Mouse (Mus musculus) lung, embryonic 16.5 days (tissue): ENCODE measurements around the gene Tgm7. TPM values are rescaled to one million over a fixed set of nuclear protein-coding genes. Genes with fewer than 3 reads are reported as not detected.

ENCODE experiments used
- ATAC-seq: fragments of 200-750 bp; cut with Nextera tagmentation; 2 replicates; pipeline ENCODE4 v1.8.0; 2017; ENCODE audit warnings: low read depth, mild to moderate bottlenecking, moderate library complexity
- H3K27ac ChIP-seq: fragments of 300-500 bp; sonication (generic); 2 replicates; pipeline ENCODE4 v1.5.1; 2014; ENCODE audit warnings: mild to moderate bottlenecking, control low read depth, low read length
- H3K27me3 ChIP-seq: fragments of 300-500 bp; sonication (generic); 2 replicates; pipeline ENCODE4 v1.6.1; 2014; ENCODE audit warnings: low read depth, low read length, mixed read lengths; ENCODE audit not compliant: control insufficient read depth, insufficient read depth
- H3K36me3 ChIP-seq: fragments of 300-500 bp; sonication (generic); 2 replicates; pipeline ENCODE4 v1.6.1; 2014; ENCODE audit warnings: low read length; ENCODE audit not compliant: control insufficient read depth, insufficient read depth
- H3K4me1 ChIP-seq: fragments of 300-500 bp; sonication (generic); replicated peaks from 2 replicates; pipeline ENCODE4 v1.6.1; 2014; ENCODE audit warnings: low read length, mixed read lengths; ENCODE audit not compliant: control insufficient read depth, insufficient read depth
- H3K4me2 ChIP-seq: fragments of 300-500 bp; sonication (generic); 2 replicates; pipeline ENCODE4 v1.6.1; 2014; ENCODE audit warnings: low read depth, low read length, control low read depth
- H3K4me3 ChIP-seq: fragments of 300-500 bp; sonication (generic); 2 replicates; pipeline ENCODE4 v1.5.1; 2014; ENCODE audit warnings: mild to moderate bottlenecking, low read length, control low read depth
- H3K9ac ChIP-seq: fragments of 300-500 bp; sonication (generic); 2 replicates; pipeline ENCODE4 v1.6.1; 2014; ENCODE audit warnings: low read length, control low read depth
- H3K9me3 ChIP-seq: fragments of 300-500 bp; sonication (generic); 2 replicates; pipeline ENCODE4 v1.6.1; 2016; ENCODE audit warnings: low read length; ENCODE audit not compliant: control insufficient read depth
- WGBS: fragments of 180-500 bp; shearing (Covaris S2); extraction: QIAGEN DNeasy Blood & Tissue Kit; methylation state at CpG from one replicate; pipeline ENCODE4 v1.1.7; 2014; 5-methylcytosine and 5-hydroxymethylcytosine counted together
- polyA plus RNA-seq: library from polyadenylated mRNA; unstranded; fragments of >200 nt; fragmentation: Nextera tagmentation; extraction: Ambion mirVana; gene quantifications from 2 replicates; pipeline ENCODE4 v1.2.1, GENCODE M21; 2015

Tgm7 gene
- not detected in 2 replicates for polyA plus RNA-seq

DNA sequence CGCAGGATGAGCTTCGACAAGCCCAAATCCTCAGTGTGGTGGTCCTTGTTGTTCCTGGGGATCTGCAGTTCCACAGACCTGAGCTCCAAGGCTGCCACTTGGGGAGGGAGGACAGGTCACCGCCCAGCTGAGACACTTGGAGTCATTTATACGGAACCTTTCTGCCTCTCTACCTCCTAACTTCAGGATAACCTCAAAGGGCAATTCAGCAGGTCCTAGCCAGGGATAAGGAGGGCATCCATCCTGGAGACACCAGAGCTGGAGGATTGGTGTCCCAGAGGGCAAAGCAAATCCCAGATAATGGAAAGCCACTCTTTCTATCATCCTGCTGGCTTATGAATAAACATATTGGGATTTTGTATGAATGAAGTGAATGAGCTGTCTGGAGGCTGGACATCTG is at the start of gene Tgm7:
Gene Tgm7, minus strand, starts transcription at position 101 of the 400 bp plus-strand sequence.
- H3K4me1 ChIP-seq: no peaks in the 10 kb centered on the region
- no peaks in the 10 kb centered on the region for H3K9me3 ChIP-seq
- H3K4me3 ChIP-seq: no peak within 1 kb of the TSS
- no peak within 1 kb of the TSS for H3K27ac ChIP-seq
- WGBS: 72% methylated on average over 4 of the region's 4 CpGs
- no peak within 1 kb of the TSS for H3K4me2 ChIP-seq
- H3K9ac ChIP-seq: no peak within 1 kb of the TSS
- ATAC-seq: no peak
- no peaks in the 10 kb centered on the region for H3K36me3 ChIP-seq
- H3K27me3 ChIP-seq: no peaks in the 10 kb centered on the region

DNA sequence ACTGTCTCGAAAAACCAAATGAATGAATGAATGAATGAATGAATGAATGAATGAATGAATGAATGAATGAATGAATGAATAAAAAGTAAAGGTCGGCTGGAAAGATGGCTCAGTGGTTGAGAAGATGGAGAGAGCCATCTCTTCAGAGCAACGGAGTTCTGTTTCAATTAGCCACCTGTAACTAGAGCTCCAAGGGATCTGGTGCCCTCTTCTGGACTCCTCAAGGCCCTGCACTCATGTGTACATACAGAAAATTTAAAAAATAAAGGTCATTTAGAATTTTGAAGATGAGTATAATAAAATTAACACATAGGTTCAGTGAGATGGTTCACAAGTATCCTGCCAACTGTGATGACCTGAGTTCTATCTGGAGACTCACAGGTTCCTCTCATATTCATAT is 43.5 kb upstream of the Tgm7 start:
- WGBS: 85% methylated on average over 3 of the region's 3 CpGs
- H3K9ac ChIP-seq: no peak overlapping the region
- no peak for ATAC-seq
- H3K36me3 ChIP-seq: peaks cover 11% of the 10 kb centered on the region; the same call in 1 of the 2 replicates
- no peak overlapping the region for H3K27ac ChIP-seq
- H3K4me2 ChIP-seq: no peak overlapping the region
- H3K27me3 ChIP-seq: no peaks in the 10 kb centered on the region
- H3K4me1 ChIP-seq: no peaks in the 10 kb centered on the region
- no peak overlapping the region for H3K4me3 ChIP-seq
- no peaks in the 10 kb centered on the region for H3K9me3 ChIP-seq

DNA sequence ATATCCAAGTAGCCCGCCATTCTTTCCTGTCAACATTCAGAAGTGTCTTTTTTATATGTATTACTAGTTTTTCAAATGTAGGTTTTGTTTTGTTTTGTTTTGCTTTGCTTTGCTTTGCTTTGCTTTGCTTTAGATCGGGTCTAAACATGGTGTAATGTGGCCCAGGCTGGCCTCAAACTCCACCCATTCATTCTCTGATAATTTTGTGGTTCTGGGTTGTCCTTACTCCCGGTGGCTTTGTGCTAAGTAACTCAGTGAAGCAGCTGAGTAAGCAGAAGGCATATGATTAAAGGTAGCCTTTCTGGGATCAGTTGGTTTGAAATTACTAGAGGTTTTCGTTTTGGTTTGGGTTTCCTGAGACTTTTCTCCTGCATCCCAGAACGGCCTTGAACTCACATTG is 40.1 kb upstream of the Tgm7 start:
- WGBS: 79% methylated on average over 5 of the region's 5 CpGs
- H3K36me3 ChIP-seq: peaks cover 12% of the 10 kb centered on the region; the same call in 1 of the 2 replicates

DNA sequence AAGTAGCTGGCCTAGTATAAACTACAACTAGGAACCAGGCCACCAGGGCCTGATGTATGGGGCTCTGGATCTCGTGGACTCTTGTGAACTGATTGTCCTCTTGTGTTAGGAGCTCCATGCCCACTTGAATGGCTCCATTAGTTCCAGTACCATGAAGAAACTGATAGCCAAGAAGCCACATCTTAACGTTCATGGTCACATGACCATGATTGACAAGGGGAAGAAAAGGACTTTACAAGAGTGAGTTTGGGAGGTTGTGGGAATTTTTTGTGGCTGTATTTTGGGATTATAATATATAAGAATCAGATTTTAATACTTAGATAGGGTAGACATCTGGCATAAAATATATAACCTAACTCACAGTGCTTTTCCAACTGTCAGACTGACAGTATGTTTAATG is 32.8 kb upstream of the Tgm7 start:
- H3K27ac ChIP-seq: no peak overlapping the region
- no peak for ATAC-seq
- no peaks in the 10 kb centered on the region for H3K27me3 ChIP-seq
- 0 out of 2 replicates have a peak, but pooled peaks cover 3% of the 10 kb centered on the region for H3K9me3 ChIP-seq
- H3K36me3 ChIP-seq: peaks cover 11% of the 10 kb centered on the region; the same call in 1 of the 2 replicates
- H3K4me1 ChIP-seq: peaks cover 25% of the 10 kb centered on the region
- WGBS: 65% methylated on average over 2 of the region's 2 CpGs
- H3K9ac ChIP-seq: no peak overlapping the region
- no peak overlapping the region for H3K4me3 ChIP-seq
- H3K4me2 ChIP-seq: no peak overlapping the region

More for the DNA sequence above, 40.1 kb upstream of the Tgm7 start:
- Histone ChIP-seq H3K4me2 (no peak overlapping the region), H3K9me3 (no peaks in the 10 kb centered on the region), H3K27me3 (no peaks in the 10 kb centered on the region), H3K27ac (no peak overlapping the region), H3K4me1 (no peaks in the 10 kb centered on the region), H3K4me3 (no peak overlapping the region), H3K9ac (no peak overlapping the region)
- ATAC-seq: no peak

DNA sequence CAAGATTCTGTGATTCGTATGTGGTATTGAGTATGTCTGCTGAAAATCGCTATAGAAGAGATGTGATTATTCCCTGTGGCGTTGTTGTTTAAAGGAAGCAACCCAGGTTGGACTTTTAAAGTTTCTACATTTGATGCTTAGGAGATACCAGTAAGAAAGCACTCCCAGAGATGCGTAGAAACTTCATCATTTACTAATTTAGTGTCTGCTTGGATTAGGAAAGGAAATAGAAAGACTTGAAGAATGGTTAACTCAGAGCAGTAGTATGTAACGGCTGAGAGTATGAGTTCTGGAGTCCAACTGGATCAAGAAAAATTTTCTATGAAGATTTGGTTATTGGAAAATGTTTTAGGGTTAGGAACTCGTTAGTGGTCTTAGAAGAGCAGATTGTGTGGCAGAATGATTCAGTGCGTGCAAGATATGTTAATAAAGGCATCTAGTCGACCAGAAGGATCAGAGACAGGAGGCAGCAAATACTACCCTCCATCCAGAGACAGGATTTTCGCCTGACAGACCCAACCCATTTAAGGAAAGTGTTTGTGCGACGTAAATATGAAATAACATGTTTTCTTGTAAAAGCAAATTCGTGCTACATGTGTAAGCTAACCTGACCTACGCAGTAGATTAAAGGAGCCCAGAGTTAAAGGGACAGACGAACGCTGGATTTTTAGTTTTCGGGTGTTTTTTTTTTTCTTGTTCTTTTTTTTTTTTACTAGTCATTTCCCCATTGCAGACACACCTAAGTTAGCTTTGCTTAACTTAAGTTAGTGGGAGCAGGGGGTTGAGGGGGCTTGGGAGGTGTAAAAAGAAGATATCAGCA is 31.8 kb upstream of the Tgm7 start:
- 0 out of 2 replicates have a peak, but pooled peaks cover 3% of the 10 kb centered on the region for H3K9me3 ChIP-seq
- H3K9ac ChIP-seq: peak overlapping the region; percentile 94
- no peak for ATAC-seq
- no peaks in the 10 kb centered on the region for H3K27me3 ChIP-seq
- peaks cover 26% of the 10 kb centered on the region for H3K4me1 ChIP-seq
- 67% methylated on average over 16 of the region's 16 CpGs for WGBS
- H3K36me3 ChIP-seq: peaks cover 11% of the 10 kb centered on the region; the same call in 1 of the 2 replicates
- H3K4me3 ChIP-seq: peak overlapping the region; percentile 81
- peak overlapping the region; percentile 92 for H3K4me2 ChIP-seq
- H3K27ac ChIP-seq: peak overlapping the region; percentile 99

DNA sequence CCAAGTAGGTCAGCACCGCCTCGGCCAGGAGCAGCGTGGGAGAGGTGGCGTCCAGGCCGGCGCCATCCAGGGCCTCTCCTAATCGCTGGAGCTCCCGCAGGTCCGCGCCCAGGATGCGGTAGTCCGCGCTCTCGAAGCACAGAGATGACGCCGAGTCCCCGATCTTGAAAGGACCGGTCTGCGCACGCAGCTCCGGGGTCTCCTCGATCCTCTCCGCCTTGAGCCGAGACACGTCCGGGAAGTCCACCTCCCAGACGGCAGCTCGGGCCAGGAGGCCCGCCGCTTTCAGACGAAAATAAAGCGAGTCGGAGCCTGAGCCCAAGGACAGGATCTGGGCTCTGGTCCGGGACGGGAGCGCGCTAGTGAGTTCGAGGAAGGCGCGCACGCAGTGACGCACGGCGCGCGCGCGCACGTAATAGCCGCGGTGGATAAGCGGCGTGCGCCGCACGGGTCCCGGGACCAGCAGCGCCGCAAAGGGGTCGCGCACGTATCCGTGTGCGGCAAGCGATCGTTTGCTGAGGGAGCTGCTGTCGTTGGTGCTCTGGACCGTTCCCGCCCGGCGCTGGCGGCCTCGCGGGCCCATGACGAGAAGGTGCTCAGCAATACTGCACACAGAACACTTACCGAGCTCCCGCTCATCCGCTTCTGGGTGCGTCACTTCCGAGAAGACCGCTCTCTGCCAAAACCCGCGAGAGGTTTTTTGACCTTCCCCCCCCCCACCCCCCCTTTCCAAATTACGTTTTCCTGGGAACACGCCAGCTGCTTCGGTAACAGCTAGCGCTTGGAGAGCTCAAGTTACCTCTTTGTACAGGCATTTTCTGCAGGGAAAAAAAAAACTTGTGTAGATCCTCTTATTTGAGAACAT is 30.7 kb upstream of the Tgm7 start, which contains the start of the genes Adal and Lcmt2:
Gene Adal, plus strand, starts transcription at position 411 of the 865 bp plus-strand sequence.
Gene Lcmt2, minus strand, starts transcription at position 636 of the 865 bp plus-strand sequence.
- Histone ChIP-seq H3K36me3 (peaks cover 11% of the 10 kb centered on the region; the same call in 1 of the 2 replicates), H3K9me3 (0 out of 2 replicates have a peak, but pooled peaks cover 3% of the 10 kb centered on the region), H3K4me2 (peak within 1 kb of the TSS; percentile 92), H3K27ac (peak within 1 kb of the TSS; percentile 99), H3K27me3 (no peaks in the 10 kb centered on the region), H3K4me3 (peak within 1 kb of the TSS; percentile 81), H3K4me1 (peaks cover 26% of the 10 kb centered on the region), H3K9ac (peak within 1 kb of the TSS; percentile 94)
- ATAC-seq: peak; percentile 96
- under 1% methylated on average over 87 of the region's 87 CpGs for WGBS

DNA sequence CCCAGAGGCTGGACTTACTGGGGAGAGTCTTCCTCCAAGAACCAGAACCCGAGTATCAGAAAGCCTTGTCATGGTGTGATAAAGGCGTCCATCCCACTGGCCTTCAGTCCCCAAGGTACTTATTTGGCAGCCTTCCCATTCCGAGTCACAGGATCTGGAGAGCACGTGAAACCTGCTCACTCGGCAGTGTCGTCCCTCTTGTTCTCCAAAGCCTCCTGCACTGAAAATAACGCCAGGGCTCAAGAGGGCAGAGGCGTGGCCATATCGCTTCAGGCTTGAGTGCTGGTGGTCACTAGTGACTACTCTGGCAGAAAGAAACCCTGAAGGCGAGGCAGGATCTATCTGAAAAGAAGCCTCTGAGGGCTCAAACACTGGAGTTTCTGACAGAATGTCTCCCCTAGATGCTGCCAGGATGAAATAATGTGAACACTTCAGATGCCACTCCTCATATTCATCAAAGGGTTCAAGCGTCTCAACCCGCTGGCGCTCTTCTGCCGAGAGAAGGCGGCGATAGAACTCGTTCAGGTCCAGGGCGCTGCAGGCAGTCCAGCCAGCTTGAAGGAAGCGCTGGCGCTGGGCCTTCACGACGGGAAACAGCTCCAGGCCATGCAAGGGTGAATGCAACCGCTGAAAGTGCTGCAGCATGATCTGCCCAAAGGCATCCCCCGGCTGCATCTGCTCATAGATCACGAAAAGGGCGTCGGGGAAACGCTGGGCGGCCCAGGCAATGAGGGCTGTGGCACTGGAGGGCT is 29.8 kb upstream of the Tgm7 start:
- H3K9me3 ChIP-seq: 0 out of 2 replicates have a peak, but pooled peaks cover 3% of the 10 kb centered on the region
- H3K4me2 ChIP-seq: peak overlapping the region; percentile 92
- peak overlapping the region; percentile 94 for H3K9ac ChIP-seq
- no peaks in the 10 kb centered on the region for H3K27me3 ChIP-seq
- H3K36me3 ChIP-seq: peaks cover 10% of the 10 kb centered on the region; the same call in 1 of the 2 replicates
- H3K27ac ChIP-seq: peak overlapping the region; percentile 99
- WGBS: 39% methylated on average over 29 of the region's 29 CpGs
- ATAC-seq: no peak
- peaks cover 26% of the 10 kb centered on the region for H3K4me1 ChIP-seq
- H3K4me3 ChIP-seq: peak overlapping the region; percentile 81

DNA sequence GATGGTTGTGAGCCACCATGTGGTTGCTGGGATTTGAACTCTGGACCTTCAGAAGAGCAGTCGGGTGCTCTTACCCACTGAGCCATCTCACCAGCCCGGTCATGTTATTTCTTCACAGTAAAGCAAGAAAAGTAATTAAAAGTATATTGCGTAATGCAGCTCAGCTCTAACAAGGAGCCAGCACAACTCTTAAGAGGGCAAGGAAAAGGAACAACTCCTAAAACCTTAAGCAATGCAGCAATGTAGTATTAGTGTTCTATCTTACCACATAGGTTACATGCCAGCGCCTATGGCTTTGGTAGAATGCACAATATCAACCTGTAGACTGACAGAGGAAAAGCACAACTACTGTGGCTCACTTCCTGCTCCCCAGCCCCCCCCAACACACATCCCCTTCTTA is 27.8 kb upstream of the Tgm7 start:
- Histone ChIP-seq H3K27me3 (no peaks in the 10 kb centered on the region), H3K36me3 (peaks cover 10% of the 10 kb centered on the region; the same call in 1 of the 2 replicates), H3K9me3 (0 out of 2 replicates have a peak, but pooled peaks cover 3% of the 10 kb centered on the region), H3K4me2 (no peak overlapping the region), H3K4me3 (no peak overlapping the region), H3K27ac (no peak overlapping the region), H3K4me1 (peaks cover 26% of the 10 kb centered on the region), H3K9ac (no peak overlapping the region)
- WGBS: 94% methylated on average over 4 of the region's 4 CpGs
- ATAC-seq: no peak
